Mouse (Mus musculus) lung, postnatal 0 days (tissue): ENCODE measurements around the gene Cntnap5b. TPM values are rescaled to one million over a fixed set of nuclear protein-coding genes. Genes with fewer than 3 reads are reported as not detected.
A peak's percentile ranks its signal among the peaks of the same experiment; 100 is the strongest.

Experiments
- ATAC-seq: fragments of 200-750 bp; cut with Nextera tagmentation; 2 replicates; pipeline ENCODE4 v1.8.0; 2017; ENCODE audit warnings: moderate library complexity
- DNase-seq: peaks from one replicate; pipeline ENCODE4 v3.0.0-alpha.2; 2016; ENCODE audit warnings: low spot score
- H3K27ac ChIP-seq: fragments of 300-500 bp; sonication (generic); 2 replicates; pipeline ENCODE4 v1.5.1; 2014; ENCODE audit warnings: antibody characterized with exemption, mild to moderate bottlenecking, low read length, mixed read lengths
- H3K27me3 ChIP-seq: fragments of 300-500 bp; sonication (generic); replicated peaks from 2 replicates; pipeline ENCODE4 v1.6.1; 2014; ENCODE audit warnings: low read length, mixed read lengths; ENCODE audit not compliant: insufficient read depth
- H3K36me3 ChIP-seq: fragments of 300-500 bp; sonication (generic); 2 replicates; pipeline ENCODE4 v1.6.1; 2014; ENCODE audit warnings: low read length, mixed read lengths; ENCODE audit not compliant: insufficient read depth
- H3K4me1 ChIP-seq: fragments of 300-500 bp; sonication (generic); 2 replicates; pipeline ENCODE4 v1.6.1; 2014; ENCODE audit warnings: antibody characterized with exemption, low read depth, low read length, mixed read lengths; ENCODE audit not compliant: insufficient read depth
- H3K4me2 ChIP-seq: fragments of 300-500 bp; sonication (generic); replicated peaks from 2 replicates; pipeline ENCODE4 v1.6.1; 2014; ENCODE audit warnings: low read depth, mild to moderate bottlenecking, low read length, moderate library complexity, mixed read lengths
- H3K4me3 ChIP-seq: fragments of 300-500 bp; sonication (generic); 2 replicates; pipeline ENCODE4 v1.5.1; 2014; ENCODE audit warnings: low read depth, low read length
- H3K9ac ChIP-seq: fragments of 300-500 bp; sonication (generic); replicated peaks from 2 replicates; pipeline ENCODE4 v1.6.1; 2014; ENCODE audit warnings: low read depth, mild to moderate bottlenecking
- H3K9me3 ChIP-seq: fragments of 300-500 bp; sonication (generic); 2 replicates; pipeline ENCODE4 v1.6.1; 2016; ENCODE audit warnings: low read length, mixed read lengths
- CTCF ChIP-seq: IDR thresholded peaks from 2 replicates; pipeline ENCODE4 v1.5.1; 2016; ENCODE audit warnings: antibody characterized with exemption, mild to moderate bottlenecking
- EP300 ChIP-seq: IDR thresholded peaks from 2 replicates; pipeline ENCODE4 v1.6.1; 2016; ENCODE audit warnings: antibody characterized with exemption, mild to moderate bottlenecking, control low read depth
- WGBS: fragments of 180-500 bp; shearing (Covaris S2); extraction: QIAGEN DNeasy Blood & Tissue Kit; methylation state at CpG from one replicate; pipeline ENCODE4 v1.1.7; 2014; 5-methylcytosine and 5-hydroxymethylcytosine counted together
- polyA plus RNA-seq: library from polyadenylated mRNA; unstranded; fragments of >200 nt; fragmentation: Nextera tagmentation; extraction: Ambion mirVana; gene quantifications from 2 replicates; pipeline ENCODE4 v1.2.1, GENCODE M21; 2015

Cntnap5b gene
- not detected in 2 replicates for polyA plus RNA-seq

DNA sequence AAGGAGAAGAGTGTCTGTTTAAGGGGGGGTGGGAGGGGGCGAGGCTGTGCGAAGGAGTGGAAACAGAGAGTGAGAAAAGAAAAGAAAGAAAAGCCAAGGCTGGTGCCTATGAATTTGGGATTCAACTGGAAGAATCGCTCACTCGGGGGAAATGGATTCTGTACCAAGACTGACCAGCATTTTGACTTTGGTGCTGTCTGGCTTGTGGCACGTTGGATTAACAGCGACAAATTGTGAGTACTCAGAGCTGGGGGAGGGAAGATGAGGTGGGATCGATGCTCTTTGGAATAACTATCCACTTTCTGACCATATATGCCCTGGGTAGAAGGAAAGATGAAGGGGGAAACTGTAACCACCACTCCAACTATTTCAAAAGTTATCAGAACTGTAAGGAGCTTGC, at the start of gene Cntnap5b:
Gene Cntnap5b (plus strand): TSS at position 152 of the 400 bp plus-strand sequence.
- Histone ChIP-seq H3K4me2 (no peak within 1 kb of the TSS), H3K9me3 (no peaks in the 10 kb centered on the region), H3K4me1 (no peaks in the 10 kb centered on the region)

DNA sequence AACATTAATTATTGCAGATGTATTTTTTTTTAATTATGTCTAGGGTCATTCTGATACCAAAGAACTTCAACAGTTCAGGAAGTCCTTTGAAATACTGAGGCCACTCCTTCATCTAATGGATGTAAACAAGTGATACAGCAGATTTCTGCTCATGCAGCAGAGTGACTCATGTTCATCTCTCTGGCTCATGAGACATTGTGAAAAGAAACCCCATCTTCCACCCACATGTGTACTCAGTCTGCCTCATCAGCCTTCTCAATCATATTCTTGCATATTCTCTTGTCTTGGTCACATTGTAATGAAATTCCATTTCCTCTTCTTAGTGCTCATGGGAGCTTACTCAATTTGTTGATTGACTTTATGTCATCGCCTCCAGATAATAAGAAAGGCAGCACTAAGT, 12.6 kb upstream of the Cntnap5b start:
- no peak overlapping the region for H3K4me2 ChIP-seq
- H3K36me3 ChIP-seq: no peaks in the 10 kb centered on the region
- ATAC-seq (no peak), DNase-seq (no peak)
- H3K4me3 ChIP-seq: no peak overlapping the region
- 79% methylated on average over 1 of the region's 1 CpGs for WGBS
- no peaks in the 10 kb centered on the region for H3K4me1 ChIP-seq
- H3K9me3 ChIP-seq: no peaks in the 10 kb centered on the region
- TF ChIP-seq CTCF: no peak
- no peak for TF ChIP-seq EP300
- no peak overlapping the region for H3K9ac ChIP-seq
- H3K27ac ChIP-seq: no peak overlapping the region
- H3K27me3 ChIP-seq: no peaks in the 10 kb centered on the region

More for the DNA sequence above, at the start of gene Cntnap5b:
- Histone ChIP-seq H3K4me3 (no peak within 1 kb of the TSS), H3K27me3 (no peaks in the 10 kb centered on the region), H3K9ac (no peak within 1 kb of the TSS), H3K27ac (no peak within 1 kb of the TSS), H3K36me3 (no peaks in the 10 kb centered on the region)
- TF ChIP-seq EP300: no peak
- no peak for TF ChIP-seq CTCF
- 36% methylated on average over 7 of the region's 7 CpGs for WGBS
- DNase-seq: no peak
- ATAC-seq: no peak

DNA sequence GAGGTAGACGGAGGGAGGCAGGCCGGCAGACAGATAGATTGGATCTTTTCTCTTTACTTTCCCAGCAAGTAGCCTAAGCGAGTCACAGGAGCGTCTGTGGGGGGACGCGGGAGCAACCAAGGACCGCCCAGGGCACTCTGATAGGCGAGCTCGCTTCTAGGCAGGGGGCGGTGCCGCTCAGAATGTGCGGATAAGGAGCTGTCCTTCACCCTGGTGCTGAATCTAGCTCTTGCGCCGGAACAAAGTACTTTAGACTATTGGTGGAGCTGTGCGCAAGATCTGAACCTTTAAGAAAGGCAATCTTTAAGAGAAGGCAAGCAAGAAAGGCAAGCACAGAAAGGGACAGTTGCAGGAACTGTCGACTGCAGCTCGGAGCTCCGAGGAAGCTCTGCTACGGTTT, 382 bp upstream of the Cntnap5b start:
- under 1% methylated on average over 19 of the region's 19 CpGs for WGBS
- Histone ChIP-seq H3K9ac (no peak overlapping the region), H3K27ac (no peak overlapping the region), H3K36me3 (no peaks in the 10 kb centered on the region), H3K4me3 (no peak overlapping the region), H3K9me3 (no peaks in the 10 kb centered on the region), H3K4me1 (no peaks in the 10 kb centered on the region), H3K27me3 (no peaks in the 10 kb centered on the region), H3K4me2 (no peak overlapping the region)
- TF ChIP-seq EP300: no peak
- TF ChIP-seq CTCF: no peak
- ATAC-seq (no peak; the same call in 1 of the 2 replicates), DNase-seq (peak; percentile 16)

DNA sequence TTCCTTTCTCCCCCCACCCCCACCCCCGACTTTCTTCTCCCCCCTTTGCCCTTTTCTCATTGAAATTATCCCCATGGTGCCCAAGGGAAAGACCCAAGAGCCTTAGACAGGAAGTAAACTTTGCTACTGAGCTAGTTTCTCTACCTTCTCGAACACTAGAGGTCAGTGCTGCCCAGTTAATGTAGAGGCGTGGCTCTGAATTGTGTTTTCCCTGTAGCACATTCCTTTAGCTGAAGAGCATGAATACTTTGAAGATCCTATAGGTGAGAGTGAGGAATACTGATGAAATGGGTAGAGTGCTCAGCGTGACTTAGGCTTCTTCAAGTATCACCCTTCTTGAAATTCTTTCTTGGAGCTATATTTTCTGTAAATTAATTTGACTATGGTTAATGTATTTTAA, 1.6 kb downstream of the Cntnap5b start:
- Histone ChIP-seq H3K4me3 (no peak overlapping the region), H3K9ac (no peak overlapping the region), H3K36me3 (no peaks in the 10 kb centered on the region), H3K4me2 (no peak overlapping the region), H3K27me3 (no peaks in the 10 kb centered on the region), H3K4me1 (no peaks in the 10 kb centered on the region), H3K27ac (no peak overlapping the region), H3K9me3 (no peaks in the 10 kb centered on the region)
- DNase-seq (no peak), ATAC-seq (no peak)
- TF ChIP-seq CTCF (no peak), EP300 (no peak)
- 4% methylated on average over 4 of the region's 4 CpGs for WGBS

DNA sequence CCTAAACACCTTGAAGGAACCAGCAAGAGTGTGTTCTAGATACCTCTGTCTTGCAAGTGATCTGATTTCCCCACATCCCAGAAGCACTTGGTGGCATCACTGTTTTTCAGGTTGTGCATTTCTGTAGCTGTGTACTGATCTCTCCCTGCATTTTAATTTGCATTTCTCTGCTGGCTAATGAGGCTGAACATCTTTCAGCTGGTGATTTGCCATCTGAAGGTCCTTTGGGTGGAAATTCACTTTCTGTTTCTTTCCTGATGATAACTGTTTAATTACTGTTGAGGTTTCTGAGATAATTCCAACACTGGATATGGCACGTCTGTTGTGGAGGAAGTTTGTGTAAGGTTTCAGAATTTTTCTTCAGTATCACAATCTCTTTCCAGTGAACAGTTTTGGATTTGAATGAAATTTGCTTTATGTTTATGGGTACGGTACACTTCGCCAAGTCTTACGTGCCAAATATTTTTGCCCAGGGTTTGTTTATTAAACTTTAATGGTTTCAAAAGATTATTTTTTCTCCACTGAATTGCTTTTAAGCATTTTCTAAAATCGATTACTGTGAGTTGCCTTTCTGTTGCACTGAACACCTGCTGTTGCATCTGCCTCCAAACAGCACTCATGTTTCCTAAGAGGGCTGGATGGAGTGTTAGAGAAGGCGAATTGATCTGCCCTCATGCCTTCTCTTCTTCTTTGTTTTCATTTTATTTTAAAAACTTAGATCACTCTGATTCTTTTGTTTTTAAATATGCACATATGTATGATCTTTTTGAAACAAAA, 41.0 kb downstream of the Cntnap5b start:
- no peak overlapping the region for H3K9ac ChIP-seq
- no peak overlapping the region for H3K4me2 ChIP-seq
- TF ChIP-seq CTCF: no peak
- TF ChIP-seq EP300: no peak
- no peak overlapping the region for H3K4me3 ChIP-seq
- H3K27ac ChIP-seq: no peak overlapping the region
- no peaks in the 10 kb centered on the region for H3K27me3 ChIP-seq
- ATAC-seq (no peak), DNase-seq (no peak)
- H3K4me1 ChIP-seq: no peaks in the 10 kb centered on the region
- no peaks in the 10 kb centered on the region for H3K9me3 ChIP-seq
- no peaks in the 10 kb centered on the region for H3K36me3 ChIP-seq
- 72% methylated on average over 6 of the region's 6 CpGs for WGBS

DNA sequence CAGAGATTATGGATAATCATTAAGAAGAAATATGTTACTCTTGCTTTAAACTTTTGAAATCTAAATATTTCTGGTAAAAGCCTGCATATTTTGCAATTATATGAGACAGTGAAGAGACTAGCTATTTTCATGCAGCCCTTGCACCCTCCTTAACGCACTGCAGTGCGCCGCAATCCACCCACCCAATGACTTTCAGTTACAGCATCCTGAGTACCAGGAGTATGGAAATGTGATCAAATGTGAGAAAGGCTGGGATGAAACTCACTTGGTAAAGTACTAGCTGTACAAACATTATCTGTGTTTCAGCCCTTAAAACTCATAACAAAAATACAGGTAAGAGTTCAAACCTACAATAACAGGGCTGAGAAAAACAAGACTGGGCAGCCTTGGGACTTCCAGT, 99.8 kb downstream of the Cntnap5b start:
- no peak overlapping the region for H3K9ac ChIP-seq
- WGBS: 90% methylated on average over 3 of the region's 3 CpGs
- no peak for DNase-seq
- no peak overlapping the region for H3K27ac ChIP-seq
- no peaks in the 10 kb centered on the region for H3K36me3 ChIP-seq
- TF ChIP-seq EP300 (no peak), CTCF (no peak)
- H3K4me3 ChIP-seq: no peak overlapping the region
- H3K9me3 ChIP-seq: no peaks in the 10 kb centered on the region
- H3K4me1 ChIP-seq: no peaks in the 10 kb centered on the region
- H3K27me3 ChIP-seq: no peaks in the 10 kb centered on the region
- no peak overlapping the region for H3K4me2 ChIP-seq
- no peak for ATAC-seq
